Mouse (Mus musculus) kidney, embryonic 15.5 days (tissue): ENCODE results near the gene Dcst2. TPM values are rescaled to one million over a fixed set of nuclear protein-coding genes. Genes with fewer than 3 reads are reported as not detected.

ENCODE experiments used
- ATAC-seq: fragments of 200-750 bp; cut with Nextera tagmentation; replicated peaks from 2 replicates; pipeline ENCODE4 v1.8.0; 2017; ENCODE audit warnings: moderate TSS enrichment; ENCODE audit not compliant: low FRiP score
- H3K27ac ChIP-seq: fragments of 300-500 bp; sonication (generic); 2 replicates; pipeline ENCODE4 v1.5.1; 2015; ENCODE audit warnings: mild to moderate bottlenecking, inconsistent platforms
- H3K27me3 ChIP-seq: fragments of 300-500 bp; sonication (generic); 2 replicates; pipeline ENCODE4 v1.6.1; 2015; ENCODE audit warnings: inconsistent platforms
- H3K36me3 ChIP-seq: fragments of 300-500 bp; sonication (generic); 2 replicates; pipeline ENCODE4 v1.6.1; 2015; ENCODE audit warnings: inconsistent platforms
- H3K4me1 ChIP-seq: fragments of 300-500 bp; sonication (generic); 2 replicates; pipeline ENCODE4 v1.6.1; 2015; ENCODE audit warnings: inconsistent platforms
- H3K4me2 ChIP-seq: fragments of 300-500 bp; sonication (generic); 2 replicates; pipeline ENCODE4 v1.6.1; 2015; ENCODE audit warnings: moderate library complexity, mild to moderate bottlenecking, inconsistent platforms
- H3K4me3 ChIP-seq: fragments of 300-500 bp; sonication (generic); replicated peaks from 2 replicates; pipeline ENCODE4 v1.5.1; 2015; ENCODE audit warnings: mild to moderate bottlenecking, inconsistent platforms
- H3K9ac ChIP-seq: fragments of 300-500 bp; sonication (generic); 2 replicates; pipeline ENCODE4 v1.6.1; 2015; ENCODE audit warnings: mild to moderate bottlenecking, inconsistent platforms
- H3K9me3 ChIP-seq: fragments of 300-500 bp; sonication (generic); replicated peaks from 2 replicates; pipeline ENCODE4 v1.6.1; 2016; ENCODE audit warnings: inconsistent platforms
- WGBS: fragments of 180-500 bp; shearing (Covaris S2); methylation state at CpG from one replicate; pipeline ENCODE4 v1.1.7; 2015; ENCODE audit warnings: mixed read lengths; 5-methylcytosine and 5-hydroxymethylcytosine counted together
- polyA plus RNA-seq: library from polyadenylated mRNA; unstranded; fragments of >200 nt; fragmentation: Nextera tagmentation; extraction: Ambion mirVana; gene quantifications from 2 replicates; pipeline ENCODE4 v1.2.1, GENCODE M21; 2015

Gene Dcst2
- polyA plus RNA-seq, 1 experiment from 2014 or later: 0.34 TPM

DNA sequence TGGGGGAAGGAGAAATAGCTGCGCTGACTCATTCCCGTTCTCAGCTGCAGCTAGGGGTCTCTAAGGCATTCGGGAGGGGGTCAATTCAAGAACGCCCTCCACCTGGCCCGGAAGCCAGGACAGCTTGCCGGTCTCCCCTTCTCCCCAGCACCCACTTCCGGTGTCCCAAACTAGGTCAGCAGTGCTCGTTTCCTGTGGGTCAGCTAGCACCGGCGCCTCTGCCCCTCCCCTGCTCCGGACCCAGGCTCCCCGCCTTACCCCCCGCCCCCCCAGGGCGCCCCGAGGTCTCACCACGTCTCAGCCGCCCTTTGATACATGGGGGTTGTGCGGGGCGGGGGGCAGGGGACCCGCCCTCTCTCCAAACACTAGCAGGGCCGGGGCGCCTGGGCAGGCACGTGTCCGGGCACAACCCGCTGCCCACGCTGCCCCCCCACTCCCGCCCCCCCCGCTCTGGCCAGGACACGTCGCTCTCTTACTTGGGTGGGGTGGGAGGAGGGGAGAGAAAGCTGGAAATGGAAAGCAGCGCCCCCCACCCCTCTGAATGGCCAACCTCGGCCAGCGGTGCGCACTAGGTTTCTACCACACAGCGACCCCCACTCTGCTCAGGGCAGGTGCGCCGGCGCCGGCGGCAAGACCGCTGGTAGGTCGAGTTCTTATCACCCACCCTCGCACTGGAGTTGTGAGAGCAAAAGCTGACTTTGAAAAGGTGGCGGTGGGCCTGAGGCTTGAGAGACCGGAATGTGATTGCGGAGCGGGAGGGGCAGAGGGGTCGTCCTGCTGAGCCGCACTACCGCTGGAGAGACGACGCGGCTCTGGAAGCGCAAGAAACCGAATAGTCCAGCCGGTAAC lies 30.1 kb downstream of the Dcst2 start:
- H3K4me1 ChIP-seq: peaks cover 88% of the 10 kb centered on the region
- WGBS: under 1% methylated on average over 55 of the region's 56 CpGs

DNA sequence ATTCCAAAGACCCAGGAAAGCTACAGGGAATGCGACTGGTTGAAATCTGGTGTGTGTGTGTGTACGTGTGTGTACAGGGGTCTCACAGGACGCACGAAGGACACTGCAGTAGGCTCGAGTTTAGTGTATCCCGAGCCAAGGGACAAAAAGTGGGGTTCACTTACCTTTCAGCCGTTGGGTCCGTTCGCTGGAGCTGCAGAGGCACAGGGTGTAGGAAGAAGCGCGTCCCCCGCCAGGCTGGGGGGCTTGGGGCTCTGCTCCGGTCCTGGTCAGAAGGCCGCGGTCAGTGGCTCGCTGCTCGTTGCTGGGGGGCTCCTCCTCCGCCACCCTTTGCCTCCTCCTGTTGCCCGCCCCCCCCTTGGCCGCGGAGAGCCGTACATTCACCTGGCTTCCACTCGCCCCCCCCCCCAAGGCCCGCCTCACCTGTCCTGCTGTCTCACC lies 31.1 kb downstream of the Dcst2 start:
- Histone ChIP-seq H3K9me3 (no peaks in the 10 kb centered on the region), H3K4me1 (peaks cover 80% of the 10 kb centered on the region)
- WGBS: under 1% methylated on average over 17 of the region's 24 CpGs

More for the DNA sequence above, 30.1 kb downstream of the Dcst2 start:
- no peak for ATAC-seq
- Histone ChIP-seq H3K36me3 (no peaks in the 10 kb centered on the region), H3K4me3 (peak overlapping the region; percentile 59), H3K27me3 (no peaks in the 10 kb centered on the region), H3K9me3 (no peaks in the 10 kb centered on the region), H3K4me2 (peak overlapping the region; percentile 99), H3K27ac (peak overlapping the region; percentile 95), H3K9ac (peak overlapping the region; percentile 59)

DNA sequence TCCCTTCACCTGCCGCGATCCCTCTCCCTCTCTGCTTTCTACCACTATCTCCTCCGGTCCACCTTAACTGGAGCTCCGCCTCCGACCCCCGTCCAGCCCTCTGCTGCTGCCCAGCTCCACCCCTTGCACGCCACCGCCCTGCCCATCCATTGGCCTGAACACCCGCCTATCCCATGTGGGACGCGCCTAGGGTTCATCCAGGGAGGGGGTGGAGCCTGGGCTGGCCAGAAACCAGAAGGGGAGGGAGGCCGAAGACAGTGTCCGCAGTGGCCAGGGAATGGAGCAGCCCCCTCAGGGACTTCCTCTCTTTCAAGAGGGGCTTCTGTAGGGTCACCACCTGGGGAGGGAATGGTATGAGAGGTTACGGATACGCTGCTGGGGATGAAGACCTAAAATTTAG lies 31.8 kb downstream of the Dcst2 start:
- Histone ChIP-seq H3K9ac (peak overlapping the region; percentile 65), H3K4me3 (peak overlapping the region; percentile 59), H3K4me1 (peaks cover 73% of the 10 kb centered on the region), H3K9me3 (no peaks in the 10 kb centered on the region), H3K4me2 (peak overlapping the region; percentile 99), H3K27ac (peak overlapping the region; percentile 95), H3K36me3 (no peaks in the 10 kb centered on the region), H3K27me3 (no peaks in the 10 kb centered on the region)
- 0% methylated on average over 15 of the region's 15 CpGs for WGBS
- peak; percentile 92 for ATAC-seq

More for the DNA sequence above, 31.1 kb downstream of the Dcst2 start:
- H3K27me3 ChIP-seq: no peaks in the 10 kb centered on the region
- peak overlapping the region; percentile 59 for H3K4me3 ChIP-seq
- no peak for ATAC-seq
- H3K36me3 ChIP-seq: no peaks in the 10 kb centered on the region
- peak overlapping the region; percentile 59 for H3K9ac ChIP-seq
- peak overlapping the region; percentile 95 for H3K27ac ChIP-seq
- H3K4me2 ChIP-seq: peak overlapping the region; percentile 99

- Histone ChIP-seq H3K27ac (peak within 1 kb of the TSS; percentile 95), H3K4me3 (peak within 1 kb of the TSS; percentile 59), H3K9me3 (no peaks in the 10 kb centered on the region), H3K27me3 (no peaks in the 10 kb centered on the region), H3K36me3 (no peaks in the 10 kb centered on the region), H3K9ac (peak within 1 kb of the TSS; percentile 65), H3K4me2 (peak within 1 kb of the TSS; percentile 99), H3K4me1 (peaks cover 70% of the 10 kb centered on the region)
- ATAC-seq: peak; percentile 50
- WGBS: 1% methylated on average over 42 of the region's 42 CpGs
Observed at GRCm38 (mm10) chr3:89394006-89394893, 32.5 kb downstream of the Dcst2 start, which contains the start of gene Zbtb7b. Gene Zbtb7b (minus strand): TSS chr3:89394776.

- under 1% methylated on average over 12 of the region's 12 CpGs for WGBS
- Histone ChIP-seq H3K9ac (peak overlapping the region; percentile 65), H3K27me3 (no peaks in the 10 kb centered on the region)
Observed at GRCm38 (mm10) chr3:89394894-89395256, 33.1 kb downstream of the Dcst2 start.

GRCm38 (mm10) chr3:89395419-89395805 lies 33.6 kb downstream of the Dcst2 start:
- 2% methylated on average over 10 of the region's 10 CpGs for WGBS
- ATAC-seq: no peak

More at GRCm38 (mm10) chr3:89394894-89395256, 33.1 kb downstream of the Dcst2 start:
- H3K4me1 ChIP-seq: peaks cover 64% of the 10 kb centered on the region
- H3K36me3 ChIP-seq: no peaks in the 10 kb centered on the region
- peak overlapping the region; percentile 95 for H3K27ac ChIP-seq
- ATAC-seq: peak; percentile 27
- H3K9me3 ChIP-seq: no peaks in the 10 kb centered on the region
- H3K4me3 ChIP-seq: peak overlapping the region; percentile 59
- H3K4me2 ChIP-seq: peak overlapping the region; percentile 99

GRCm38 (mm10) chr3:89395806-89396653 lies 34.3 kb downstream of the Dcst2 start:
- Histone ChIP-seq H3K36me3 (no peaks in the 10 kb centered on the region), H3K4me3 (peak overlapping the region; percentile 59), H3K27me3 (no peaks in the 10 kb centered on the region), H3K9me3 (no peaks in the 10 kb centered on the region), H3K27ac (peak overlapping the region; percentile 95), H3K9ac (peak overlapping the region; percentile 65), H3K4me1 (peaks cover 52% of the 10 kb centered on the region), H3K4me2 (peak overlapping the region; percentile 99)
- under 1% methylated on average over 44 of the region's 44 CpGs for whole genome bisulfite sequencing
- no peak for ATAC-seq

More at GRCm38 (mm10) chr3:89395419-89395805, 33.6 kb downstream of the Dcst2 start:
- Histone ChIP-seq H3K27me3 (no peaks in the 10 kb centered on the region), H3K9me3 (no peaks in the 10 kb centered on the region), H3K9ac (peak overlapping the region; percentile 65; the same call in 1 of the 2 replicates), H3K4me3 (peak overlapping the region; percentile 59), H3K4me1 (peaks cover 58% of the 10 kb centered on the region), H3K36me3 (no peaks in the 10 kb centered on the region), H3K27ac (peak overlapping the region; percentile 95), H3K4me2 (peak overlapping the region; percentile 99)

DNA sequence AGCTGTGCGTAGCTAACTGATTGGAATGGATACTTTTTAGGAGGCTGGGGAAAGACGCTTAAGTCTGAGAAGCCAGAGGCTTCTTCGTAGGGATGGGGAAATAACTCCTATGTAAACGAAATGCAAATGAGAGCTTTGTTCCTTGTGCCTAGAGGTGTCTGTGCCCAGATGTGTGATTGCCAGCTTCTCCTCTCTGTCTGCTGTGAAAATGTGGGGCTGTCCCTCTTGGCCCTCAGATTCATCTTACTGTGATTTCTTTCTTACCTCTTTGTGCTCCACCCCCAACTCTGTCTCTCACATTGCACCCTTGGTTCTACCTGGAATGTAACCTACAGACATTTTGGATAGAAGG lies 34.9 kb downstream of the Dcst2 start:
- peak overlapping the region; percentile 99 for H3K4me2 ChIP-seq
- peaks cover 46% of the 10 kb centered on the region for H3K4me1 ChIP-seq
- peaks cover 4% of the 10 kb centered on the region for H3K36me3 ChIP-seq
- no peaks in the 10 kb centered on the region for H3K9me3 ChIP-seq
- peak overlapping the region; percentile 59 for H3K4me3 ChIP-seq
- H3K27ac ChIP-seq: peak overlapping the region; percentile 95
- 2% methylated on average over 4 of the region's 4 CpGs for WGBS
- no peak for ATAC-seq
- H3K27me3 ChIP-seq: no peaks in the 10 kb centered on the region
- H3K9ac ChIP-seq: peak overlapping the region; percentile 56

DNA sequence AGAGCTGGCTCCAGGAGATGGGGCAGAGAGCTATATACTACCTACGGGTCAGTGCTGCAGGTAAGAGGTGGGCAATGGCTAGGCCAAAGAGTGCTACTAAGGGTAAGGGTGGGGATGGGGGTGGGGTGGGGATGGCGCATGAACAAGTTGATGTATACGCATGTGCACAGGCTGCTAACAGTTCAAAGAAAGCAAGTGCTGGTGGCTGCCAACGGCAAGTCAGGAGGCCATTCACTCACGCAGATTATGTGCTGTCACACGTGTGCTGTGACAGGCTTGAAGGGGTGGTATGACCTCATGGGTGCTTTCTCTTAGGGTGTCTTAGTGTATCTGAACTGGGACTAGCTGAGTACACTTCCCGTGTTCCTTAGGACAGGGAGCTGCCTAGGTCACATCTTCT lies 39.6 kb downstream of the Dcst2 start:
- Histone ChIP-seq H3K27me3 (no peaks in the 10 kb centered on the region), H3K9ac (no peak overlapping the region), H3K4me1 (peaks cover 7% of the 10 kb centered on the region), H3K4me2 (no peak overlapping the region), H3K36me3 (peaks cover 40% of the 10 kb centered on the region), H3K27ac (no peak overlapping the region), H3K9me3 (no peaks in the 10 kb centered on the region), H3K4me3 (no peak overlapping the region)
- WGBS: 90% methylated on average over 7 of the region's 7 CpGs
- ATAC-seq: no peak

DNA sequence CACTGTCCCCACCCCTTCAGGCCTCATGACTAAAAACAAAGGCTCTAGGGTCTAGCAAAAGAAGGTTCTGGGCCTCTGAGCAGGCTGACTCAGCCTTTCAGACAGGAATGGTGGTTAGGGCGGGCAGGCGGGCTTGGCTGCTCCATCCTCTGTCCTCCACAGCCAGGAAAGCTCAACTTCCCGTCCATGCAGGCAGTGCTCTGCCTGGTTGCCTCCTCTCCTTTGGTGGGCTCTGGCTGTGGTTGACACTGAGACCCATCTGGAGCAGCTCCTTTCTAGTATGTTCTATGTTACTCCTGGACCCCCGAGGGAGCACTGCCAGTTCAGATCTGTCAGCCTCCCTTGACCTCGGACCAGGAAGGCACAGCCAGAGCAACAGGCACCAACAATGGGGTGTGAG lies 40.9 kb downstream of the Dcst2 start, which contains the start of gene Lenep:
Gene Lenep (minus strand): TSS at position 101 of the 400 bp plus-strand sequence.
- H3K27ac ChIP-seq: no peak within 1 kb of the TSS
- no peak within 1 kb of the TSS for H3K4me3 ChIP-seq
- 0 out of 2 replicates have a peak within 1 kb of the TSS, but pooled peaks have one; percentile 4 for H3K9ac ChIP-seq
- no peak for ATAC-seq
- H3K4me1 ChIP-seq: no peaks in the 10 kb centered on the region
- H3K27me3 ChIP-seq: no peaks in the 10 kb centered on the region
- H3K4me2 ChIP-seq: no peak within 1 kb of the TSS
- H3K36me3 ChIP-seq: peaks cover 50% of the 10 kb centered on the region
- no peaks in the 10 kb centered on the region for H3K9me3 ChIP-seq
- WGBS: 82% methylated on average over 5 of the region's 5 CpGs

GRCm38 (mm10) chr3:89406887-89407286 lies 45.1 kb downstream of the Dcst2 start:
- no peak overlapping the region for H3K4me3 ChIP-seq
- no peak for ATAC-seq
- H3K27ac ChIP-seq: no peak overlapping the region
- peaks cover 54% of the 10 kb centered on the region for H3K36me3 ChIP-seq
- H3K9ac ChIP-seq: no peak overlapping the region
- no peaks in the 10 kb centered on the region for H3K27me3 ChIP-seq
- no peaks in the 10 kb centered on the region for H3K9me3 ChIP-seq
- no peak overlapping the region for H3K4me2 ChIP-seq
- peaks cover 8% of the 10 kb centered on the region for H3K4me1 ChIP-seq
- 87% methylated on average over 6 of the region's 6 CpGs for WGBS
